Mouse (Mus musculus) neural tube, embryonic 15.5 days (tissue): ENCODE measurements around the gene Kdm4d. TPM values are rescaled to one million over a fixed set of nuclear protein-coding genes. Genes with fewer than 3 reads are reported as not detected.

Experiments
- ATAC-seq: fragments of 200-750 bp; cut with Nextera tagmentation; 2 replicates; pipeline ENCODE4 v1.8.0; 2017; ENCODE audit warnings: mild to moderate bottlenecking, moderate TSS enrichment, moderate library complexity; ENCODE audit not compliant: low FRiP score
- H3K27ac ChIP-seq: fragments of 300-500 bp; sonication (generic); replicated peaks from 2 replicates; pipeline ENCODE4 v1.5.1; 2015; ENCODE audit warnings: mild to moderate bottlenecking, inconsistent platforms
- H3K27me3 ChIP-seq: fragments of 300-500 bp; sonication (generic); replicated peaks from 2 replicates; pipeline ENCODE4 v1.6.1; 2015; ENCODE audit warnings: inconsistent platforms
- H3K36me3 ChIP-seq: fragments of 300-500 bp; sonication (generic); 2 replicates; pipeline ENCODE4 v1.6.1; 2015; ENCODE audit warnings: inconsistent platforms
- H3K4me1 ChIP-seq: fragments of 300-500 bp; sonication (generic); 2 replicates; pipeline ENCODE4 v1.6.1; 2015; ENCODE audit warnings: inconsistent platforms
- H3K4me2 ChIP-seq: fragments of 300-500 bp; sonication (generic); 2 replicates; pipeline ENCODE4 v1.6.1; 2015; ENCODE audit warnings: inconsistent platforms, mild to moderate bottlenecking, moderate library complexity
- H3K4me3 ChIP-seq: fragments of 300-500 bp; sonication (generic); replicated peaks from 2 replicates; pipeline ENCODE4 v1.5.1; 2015; ENCODE audit warnings: mild to moderate bottlenecking, inconsistent platforms
- H3K9ac ChIP-seq: fragments of 300-500 bp; sonication (generic); replicated peaks from 2 replicates; pipeline ENCODE4 v1.6.1; 2015; ENCODE audit warnings: mild to moderate bottlenecking, inconsistent platforms
- H3K9me3 ChIP-seq: fragments of 300-500 bp; sonication (generic); replicated peaks from 2 replicates; pipeline ENCODE4 v1.6.1; 2016; ENCODE audit warnings: inconsistent platforms
- WGBS: fragments of 180-500 bp; shearing (Covaris S2); methylation state at CpG from one replicate; pipeline ENCODE4 v1.1.7; 2015; ENCODE audit warnings: mixed read lengths; 5-methylcytosine and 5-hydroxymethylcytosine counted together
- polyA plus RNA-seq: library from polyadenylated mRNA; unstranded; fragments of >200 nt; fragmentation: Nextera tagmentation; extraction: Ambion mirVana; gene quantifications from 2 replicates; pipeline ENCODE4 v1.2.1, GENCODE M21; 2015

Gene Kdm4d
- 0.82 and 0.95 TPM in 2 replicates for polyA plus RNA-seq

GRCm38 (mm10) chr9:14500023-14500915 is at the start of gene Kdm4d, which contains the start of gene Cwc15:
Gene Kdm4d (minus strand): TSS chr9:14500482.
Gene Cwc15 (plus strand): TSS chr9:14500617.
- Histone ChIP-seq H3K9ac (peak within 1 kb of the TSS; percentile 78), H3K4me1 (peaks cover 19% of the 10 kb centered on the region), H3K36me3 (peaks cover 27% of the 10 kb centered on the region), H3K9me3 (no peaks in the 10 kb centered on the region), H3K27ac (peak within 1 kb of the TSS; percentile 87), H3K4me2 (peak within 1 kb of the TSS; percentile 76), H3K4me3 (peak within 1 kb of the TSS; percentile 72), H3K27me3 (no peaks in the 10 kb centered on the region)
- WGBS: under 1% methylated on average over 59 of the region's 59 CpGs
- ATAC-seq: peak; percentile 99

GRCm38 (mm10) chr9:14548366-14548761 is 48.1 kb upstream of the Kdm4d start:
- Histone ChIP-seq H3K4me2 (no peak overlapping the region), H3K27me3 (no peaks in the 10 kb centered on the region), H3K4me1 (no peaks in the 10 kb centered on the region), H3K9me3 (no peaks in the 10 kb centered on the region), H3K4me3 (no peak overlapping the region), H3K9ac (no peak overlapping the region), H3K27ac (no peak overlapping the region), H3K36me3 (peaks cover 64% of the 10 kb centered on the region)
- 91% methylated on average over 11 of the region's 11 CpGs for WGBS
- no peak for ATAC-seq

- Histone ChIP-seq H3K36me3 (peaks cover 59% of the 10 kb centered on the region), H3K4me2 (no peak overlapping the region), H3K4me1 (no peaks in the 10 kb centered on the region), H3K4me3 (no peak overlapping the region), H3K27me3 (no peaks in the 10 kb centered on the region), H3K27ac (no peak overlapping the region; the same call in 1 of the 2 replicates), H3K9me3 (no peaks in the 10 kb centered on the region), H3K9ac (no peak overlapping the region)
- 74% methylated on average over 12 of the region's 12 CpGs for WGBS
- peak; percentile 43; the same call in 1 of the 2 replicates for ATAC-seq
Observed at GRCm38 (mm10) chr9:14547584-14548365, 47.5 kb upstream of the Kdm4d start.

GRCm38 (mm10) chr9:14544034-14544757 is 43.9 kb upstream of the Kdm4d start:
- Histone ChIP-seq H3K36me3 (peaks cover 45% of the 10 kb centered on the region), H3K9ac (no peak overlapping the region), H3K27me3 (no peaks in the 10 kb centered on the region), H3K4me2 (no peak overlapping the region), H3K9me3 (no peaks in the 10 kb centered on the region), H3K27ac (no peak overlapping the region), H3K4me1 (no peaks in the 10 kb centered on the region), H3K4me3 (no peak overlapping the region)
- WGBS: 46% methylated on average over 9 of the region's 9 CpGs
- no peak for ATAC-seq

GRCm38 (mm10) chr9:14534833-14535456 is 34.7 kb upstream of the Kdm4d start:
- H3K4me1 ChIP-seq: no peaks in the 10 kb centered on the region
- H3K27me3 ChIP-seq: no peaks in the 10 kb centered on the region
- H3K27ac ChIP-seq: no peak overlapping the region
- H3K9me3 ChIP-seq: no peaks in the 10 kb centered on the region
- ATAC-seq: no peak
- WGBS: 83% methylated on average over 9 of the region's 9 CpGs
- peaks cover 10% of the 10 kb centered on the region; the same call in 1 of the 2 replicates for H3K36me3 ChIP-seq
- no peak overlapping the region for H3K9ac ChIP-seq
- no peak overlapping the region for H3K4me3 ChIP-seq
- no peak overlapping the region for H3K4me2 ChIP-seq

- no peak overlapping the region for H3K9ac ChIP-seq
- H3K4me3 ChIP-seq: no peak overlapping the region
- WGBS: 94% methylated on average over 2 of the region's 2 CpGs
Observed at GRCm38 (mm10) chr9:14533659-14534058, 33.4 kb upstream of the Kdm4d start.

GRCm38 (mm10) chr9:14532283-14532682 is 32.0 kb upstream of the Kdm4d start:
- Histone ChIP-seq H3K4me2 (no peak overlapping the region), H3K27ac (no peak overlapping the region), H3K36me3 (no peaks in the 10 kb centered on the region), H3K4me3 (no peak overlapping the region), H3K27me3 (no peaks in the 10 kb centered on the region), H3K4me1 (no peaks in the 10 kb centered on the region), H3K9me3 (no peaks in the 10 kb centered on the region), H3K9ac (no peak overlapping the region)
- ATAC-seq: peak; percentile 69; the same call in 1 of the 2 replicates
- 15% methylated on average over 3 of the region's 3 CpGs for WGBS

More at GRCm38 (mm10) chr9:14533659-14534058, 33.4 kb upstream of the Kdm4d start:
- no peaks in the 10 kb centered on the region for H3K9me3 ChIP-seq
- H3K27me3 ChIP-seq: no peaks in the 10 kb centered on the region
- no peak for ATAC-seq
- no peaks in the 10 kb centered on the region for H3K4me1 ChIP-seq
- no peak overlapping the region for H3K27ac ChIP-seq
- no peak overlapping the region for H3K4me2 ChIP-seq
- 0 out of 2 replicates have a peak, but pooled peaks cover under 1% of the 10 kb centered on the region for H3K36me3 ChIP-seq

GRCm38 (mm10) chr9:14530004-14530403 is 29.7 kb upstream of the Kdm4d start:
- Histone ChIP-seq H3K27me3 (no peaks in the 10 kb centered on the region), H3K4me1 (no peaks in the 10 kb centered on the region), H3K36me3 (no peaks in the 10 kb centered on the region), H3K9ac (no peak overlapping the region), H3K4me3 (no peak overlapping the region), H3K27ac (no peak overlapping the region), H3K4me2 (no peak overlapping the region), H3K9me3 (no peaks in the 10 kb centered on the region)
- no peak for ATAC-seq
- WGBS: 82% methylated on average over 5 of the region's 5 CpGs

GRCm38 (mm10) chr9:14523408-14524043 is 23.2 kb upstream of the Kdm4d start:
- WGBS: 7% methylated on average over 4 of the region's 4 CpGs
- no peak overlapping the region for H3K4me3 ChIP-seq
- peak; percentile 90 for ATAC-seq

GRCm38 (mm10) chr9:14521695-14522094 is 21.4 kb upstream of the Kdm4d start:
- no peak overlapping the region for H3K27ac ChIP-seq
- no peaks in the 10 kb centered on the region for H3K27me3 ChIP-seq
- H3K9me3 ChIP-seq: no peaks in the 10 kb centered on the region
- 72% methylated on average over 2 of the region's 2 CpGs for WGBS
- H3K4me2 ChIP-seq: no peak overlapping the region
- no peak overlapping the region for H3K9ac ChIP-seq
- ATAC-seq: no peak
- H3K36me3 ChIP-seq: no peaks in the 10 kb centered on the region
- H3K4me1 ChIP-seq: no peaks in the 10 kb centered on the region
- H3K4me3 ChIP-seq: no peak overlapping the region

More at GRCm38 (mm10) chr9:14523408-14524043, 23.2 kb upstream of the Kdm4d start:
- Histone ChIP-seq H3K27me3 (no peaks in the 10 kb centered on the region), H3K4me2 (no peak overlapping the region), H3K36me3 (no peaks in the 10 kb centered on the region), H3K9ac (no peak overlapping the region), H3K27ac (no peak overlapping the region), H3K9me3 (no peaks in the 10 kb centered on the region), H3K4me1 (no peaks in the 10 kb centered on the region)
